In the genomic region with DNA sequence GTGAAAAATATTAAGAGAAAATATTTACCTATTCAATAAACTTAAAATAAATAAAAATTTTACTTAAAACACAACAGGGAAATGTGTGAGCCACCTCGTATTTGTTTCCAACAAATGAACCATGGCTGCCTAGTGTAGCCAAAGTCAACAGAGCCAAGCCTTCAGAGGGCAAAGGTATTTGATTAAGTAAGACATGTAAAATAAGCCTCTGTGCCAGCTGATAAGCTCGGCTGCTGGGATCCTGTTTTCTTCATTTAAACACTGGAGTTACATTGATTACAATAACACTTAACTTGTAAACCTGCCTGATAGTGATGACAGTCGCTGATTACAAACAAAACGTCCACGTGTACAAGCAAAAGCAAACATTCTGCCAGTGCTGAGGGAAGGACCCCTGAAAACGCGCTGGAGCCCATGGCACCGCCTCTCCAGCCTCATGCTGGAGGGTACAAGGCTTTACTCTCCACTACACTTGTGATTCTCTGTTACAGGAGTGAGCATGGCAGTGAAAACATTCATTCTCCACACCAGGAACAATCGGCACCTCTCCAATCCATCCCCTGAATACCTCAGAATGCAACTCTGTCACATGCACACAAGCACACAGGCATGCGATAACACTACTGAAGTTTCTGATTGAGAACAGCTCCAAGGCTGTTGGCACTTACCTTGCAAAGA, we compare ENCODE assay signal across 9 mouse cellular contexts.
DNase-seq lines count a peak whose midpoint lies in the region; ATAC-seq and TF ChIP-seq lines count a peak whose summit lies in the region.
"Had no signal": no experiment of that assay in that cellular context is flagged by ENCODE, and none has a peak within 500 bp of the region (broad histone marks: within the 10 kb centered on the region; RNA-seq: fewer than 3 reads in every experiment).

No protein-coding gene starts in this region.

- no peak for TF ChIP-seq CTCF in heart, postnatal 0 days (IDR thresholded peaks at IDR 0.05; ENCODE audit: low read depth)
- TF ChIP-seq CTCF in small intestine, adult 2 months (IDR thresholded peaks at IDR 0.05; ENCODE audit: extremely low read depth, insufficient read length, insufficient replicate concordance, low read depth, low read length): no peak

- no peak overlapping the region for H3K4me3 ChIP-seq in hindbrain, embryonic 10.5 days
- no peak overlapping the region for H3K4me3 ChIP-seq in hindbrain, embryonic 13.5 days
- H3K4me3 ChIP-seq in heart, postnatal 0 days (ENCODE audit: low read depth, low read length): peak overlapping the region; percentile 17; the same call in 1 of the 2 replicates
- H3K4me3 ChIP-seq in liver, embryonic 11.5 days (ENCODE audit: low read depth, low read length): no peak overlapping the region
- H3K4me3 ChIP-seq in small intestine, adult 2 months (ENCODE audit: low read depth, low read length): peak overlapping the region; percentile 43
- H3K4me3 ChIP-seq in midbrain, embryonic 13.5 days (replicated peaks): no peak overlapping the region
- H3K4me3 ChIP-seq: midbrain, embryonic 15.5 days had no signal

- H3K4me1 ChIP-seq in hindbrain, embryonic 10.5 days (replicated peaks): no peaks in the 10 kb centered on the region
- H3K4me1 ChIP-seq in hindbrain, embryonic 13.5 days (replicated peaks): no peaks in the 10 kb centered on the region
- no peaks in the 10 kb centered on the region for H3K4me1 ChIP-seq in heart, postnatal 0 days (ENCODE audit: control insufficient read depth, insufficient read depth)
- no peaks in the 10 kb centered on the region for H3K4me1 ChIP-seq in liver, embryonic 11.5 days (replicated peaks; ENCODE audit: control insufficient read depth, insufficient read depth, low read length)
- no peaks in the 10 kb centered on the region for H3K4me1 ChIP-seq in small intestine, adult 2 months (ENCODE audit: control insufficient read depth, insufficient read depth, insufficient read length, low read length)
- H3K4me1 ChIP-seq in midbrain, embryonic 13.5 days (replicated peaks): no peaks in the 10 kb centered on the region
- H3K4me1 ChIP-seq: midbrain, embryonic 15.5 days had no signal

- DNase-seq in hindbrain, embryonic 10.5 days (ENCODE audit: low spot score): peak; percentile 3
- peak; percentile 15 for DNase-seq in heart, postnatal 0 days (ENCODE audit: low spot score)
- DNase-seq in liver, embryonic 11.5 days (ENCODE audit: low spot score): no peak
- no peak for DNase-seq in adipocyte (ENCODE audit: low spot score)

- no peak overlapping the region for H3K4me2 ChIP-seq in hindbrain, embryonic 13.5 days
- peak overlapping the region; percentile 53 for H3K4me2 ChIP-seq in heart, postnatal 0 days (ENCODE audit: low read depth, low read length)
- H3K4me2 ChIP-seq in liver, embryonic 11.5 days: peak overlapping the region; percentile 40
- H3K4me2 ChIP-seq in midbrain, embryonic 13.5 days (replicated peaks): no peak overlapping the region
- H3K4me2 ChIP-seq: midbrain, embryonic 15.5 days had no signal

- no peaks in the 10 kb centered on the region for H3K36me3 ChIP-seq in hindbrain, embryonic 10.5 days
- H3K36me3 ChIP-seq in hindbrain, embryonic 13.5 days: no peaks in the 10 kb centered on the region
- H3K36me3 ChIP-seq in heart, postnatal 0 days (replicated peaks; ENCODE audit: control insufficient read depth, insufficient read depth, low read length): no peaks in the 10 kb centered on the region
- no peaks in the 10 kb centered on the region for H3K36me3 ChIP-seq in liver, embryonic 11.5 days (ENCODE audit: control insufficient read depth, insufficient read depth, low read length)
- no peaks in the 10 kb centered on the region for H3K36me3 ChIP-seq in small intestine, adult 2 months (ENCODE audit: control insufficient read depth, insufficient read depth, low read length)
- H3K36me3 ChIP-seq in midbrain, embryonic 13.5 days: no peaks in the 10 kb centered on the region
- H3K36me3 ChIP-seq: midbrain, embryonic 15.5 days had no signal

- ATAC-seq in hindbrain, embryonic 13.5 days (ENCODE audit: low FRiP score): no peak
- ATAC-seq in heart, postnatal 0 days (ENCODE audit: insufficient read depth, low read depth): peak; percentile 47; the same call in 1 of the 2 replicates
- ATAC-seq in liver, embryonic 11.5 days (replicated peaks; ENCODE audit: low FRiP score): no peak; the same call in 1 of the 2 replicates
- ATAC-seq in CD4-positive, CD25-positive, alpha-beta regulatory T cell, adult 4 months: no peak
- no peak for ATAC-seq in midbrain, embryonic 13.5 days
- ATAC-seq: midbrain, embryonic 15.5 days had no signal

- no peak for TF ChIP-seq POLR2A in small intestine, adult 2 months (IDR thresholded peaks at IDR 0.05; ENCODE audit: low read depth, low read length)

- no peaks in the 10 kb centered on the region for H3K27me3 ChIP-seq in hindbrain, embryonic 10.5 days (ENCODE audit: insufficient read depth, poor library complexity, severe bottlenecking)
- H3K27me3 ChIP-seq in hindbrain, embryonic 13.5 days: no peaks in the 10 kb centered on the region
- H3K27me3 ChIP-seq in heart, postnatal 0 days (ENCODE audit: control insufficient read depth, insufficient read depth, low read length): no peaks in the 10 kb centered on the region
- no peaks in the 10 kb centered on the region for H3K27me3 ChIP-seq in liver, embryonic 11.5 days (replicated peaks; ENCODE audit: control insufficient read depth, insufficient read depth, low read length)
- no peaks in the 10 kb centered on the region for H3K27me3 ChIP-seq in small intestine, adult 2 months (ENCODE audit: control insufficient read depth, insufficient read depth, low read length)
- H3K27me3 ChIP-seq in midbrain, embryonic 13.5 days: no peaks in the 10 kb centered on the region
- H3K27me3 ChIP-seq: midbrain, embryonic 15.5 days had no signal

- H3K9me3 ChIP-seq in hindbrain, embryonic 10.5 days: no peaks in the 10 kb centered on the region
- H3K9me3 ChIP-seq in hindbrain, embryonic 13.5 days: no peaks in the 10 kb centered on the region
- H3K9me3 ChIP-seq in heart, postnatal 0 days (replicated peaks; ENCODE audit: control insufficient read depth, low read length): no peaks in the 10 kb centered on the region
- no peaks in the 10 kb centered on the region for H3K9me3 ChIP-seq in liver, embryonic 11.5 days (ENCODE audit: control insufficient read depth, low read length)
- H3K9me3 ChIP-seq in midbrain, embryonic 13.5 days: no peaks in the 10 kb centered on the region
- H3K9me3 ChIP-seq: midbrain, embryonic 15.5 days had no signal

- H3K9ac ChIP-seq in hindbrain, embryonic 13.5 days: no peak overlapping the region
- H3K9ac ChIP-seq in heart, postnatal 0 days (replicated peaks; ENCODE audit: low read depth, low read length): no peak overlapping the region
- H3K9ac ChIP-seq in liver, embryonic 11.5 days (ENCODE audit: low read depth, low read length): no peak overlapping the region
- H3K9ac ChIP-seq in midbrain, embryonic 13.5 days (replicated peaks): no peak overlapping the region
- H3K9ac ChIP-seq: midbrain, embryonic 15.5 days had no signal

- no peak overlapping the region for H3K27ac ChIP-seq in hindbrain, embryonic 10.5 days
- no peak overlapping the region for H3K27ac ChIP-seq in hindbrain, embryonic 13.5 days
- H3K27ac ChIP-seq in heart, postnatal 0 days (ENCODE audit: low read depth): peak overlapping the region; percentile 55
- no peak overlapping the region for H3K27ac ChIP-seq in liver, embryonic 11.5 days (ENCODE audit: low read depth, low read length)
- H3K27ac ChIP-seq in small intestine, adult 2 months (ENCODE audit: insufficient read depth, low read depth, low read length): peak overlapping the region; percentile 34
- no peak overlapping the region for H3K27ac ChIP-seq in midbrain, embryonic 13.5 days
- H3K27ac ChIP-seq: midbrain, embryonic 15.5 days had no signal

- 68% methylated on average over 10 of the region's 10 CpGs for WGBS in hindbrain, embryonic 10.5 days
- 73% methylated on average over 10 of the region's 10 CpGs for WGBS in hindbrain, embryonic 13.5 days
- WGBS in heart, postnatal 0 days: 10% methylated on average over 10 of the region's 10 CpGs
- WGBS in liver, embryonic 11.5 days: 49% methylated on average over 10 of the region's 10 CpGs
- 16% methylated on average over 10 of the region's 10 CpGs for WGBS in small intestine, adult 2 months
- 80% methylated on average over 10 of the region's 10 CpGs for WGBS in midbrain, embryonic 13.5 days

- TF ChIP-seq EP300 in heart, postnatal 0 days (IDR thresholded peaks at IDR 0.05; ENCODE audit: low read depth): no peak

Comparison
In these comparisons a context has a peak if more than half of its experiments do, and no peak if none do; other contexts are left out.
1. DNase-seq: peak in hindbrain, embryonic 10.5 days (single experiment) and heart, postnatal 0 days (single experiment); none in liver, embryonic 11.5 days (single experiment) and adipocyte (single experiment).
2. H3K27ac ChIP-seq: peak in heart, postnatal 0 days (single experiment) and small intestine, adult 2 months (single experiment); none in hindbrain, embryonic 10.5 days (single experiment), hindbrain, embryonic 13.5 days (single experiment), liver, embryonic 11.5 days (single experiment) and midbrain, embryonic 13.5 days (single experiment).
3. H3K4me3 ChIP-seq: peak in heart, postnatal 0 days (single experiment) and small intestine, adult 2 months (single experiment); none in hindbrain, embryonic 10.5 days (single experiment), hindbrain, embryonic 13.5 days (single experiment), liver, embryonic 11.5 days (single experiment) and midbrain, embryonic 13.5 days (single experiment).
4. H3K4me2 ChIP-seq: peak in heart, postnatal 0 days (single experiment) and liver, embryonic 11.5 days (single experiment); none in hindbrain, embryonic 13.5 days (single experiment) and midbrain, embryonic 13.5 days (single experiment).